Mouse (Mus musculus): Measurements from ENCODE around the gene Cpne2.
A peak's percentile ranks its signal among the peaks of the same experiment; 100 is the strongest.

Cpne2 gene

DNA sequence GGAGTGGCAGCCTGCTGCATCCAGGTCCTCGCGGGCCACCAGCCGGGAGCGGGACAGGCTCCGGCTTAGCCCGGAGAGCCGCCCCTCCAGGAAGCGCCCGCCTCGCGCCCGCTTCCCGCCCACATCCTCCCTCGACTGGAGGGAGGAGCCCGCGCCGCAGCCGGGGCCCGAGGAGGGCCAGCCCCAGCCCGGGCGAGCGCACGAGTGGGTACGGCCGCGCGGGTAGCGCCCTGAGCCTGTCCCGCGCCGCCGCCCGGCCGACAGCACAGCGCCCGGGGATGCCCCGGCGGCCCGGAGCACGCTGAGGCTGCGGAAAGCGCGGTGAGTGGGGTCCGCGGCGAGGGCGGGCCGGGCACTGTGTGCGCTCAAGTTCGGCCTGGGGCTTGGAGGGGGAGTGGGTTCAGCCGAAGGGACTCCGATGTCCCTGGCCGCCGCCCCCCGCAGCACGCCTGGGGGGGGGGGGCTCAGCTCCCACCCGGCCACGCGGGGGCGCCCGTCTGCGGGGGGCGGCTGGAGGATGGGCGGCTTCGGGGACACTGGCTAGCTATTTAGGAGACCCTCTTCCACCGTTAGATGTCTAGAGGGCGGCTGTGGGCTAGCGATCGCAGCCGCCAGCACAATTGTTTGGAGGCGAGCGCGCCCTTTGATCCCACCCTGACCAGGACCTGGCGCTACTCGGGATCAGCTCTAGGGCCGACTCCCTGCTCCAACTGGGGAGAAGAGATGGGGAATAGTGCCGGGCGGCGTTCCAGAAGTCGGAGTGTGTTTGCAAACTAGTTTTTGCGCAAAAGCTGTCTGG lies at the start of gene Cpne2:
TSS of gene Cpne2 (plus strand) at position 118 of the 799 bp plus-strand sequence.
- peak; percentile 70 to 84 for DNase-seq (ENCODE audit: low spot score in 2 of 2)

DNA sequence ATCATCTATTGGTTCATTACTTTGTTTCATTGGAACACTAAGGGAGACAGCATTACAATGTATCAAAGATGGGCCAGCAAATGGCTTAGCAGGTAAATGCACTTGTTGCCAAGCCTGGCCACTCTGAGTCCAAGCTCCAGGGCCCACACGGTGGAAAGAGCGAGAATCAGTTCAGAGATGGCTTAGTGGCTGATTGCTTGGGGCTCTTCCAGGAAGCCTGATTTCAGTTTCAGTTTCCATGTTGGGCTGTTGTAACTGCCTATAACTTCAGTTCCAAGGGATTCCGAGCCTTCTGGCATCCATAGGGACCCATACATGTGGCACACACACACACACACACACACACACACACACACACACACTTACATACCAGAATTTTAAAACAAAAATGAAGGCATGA lies 47.5 kb upstream of the Cpne2 start:
- peak; percentile 13 to 31 for DNase-seq (ENCODE audit: low spot score in 2 of 2)

DNA sequence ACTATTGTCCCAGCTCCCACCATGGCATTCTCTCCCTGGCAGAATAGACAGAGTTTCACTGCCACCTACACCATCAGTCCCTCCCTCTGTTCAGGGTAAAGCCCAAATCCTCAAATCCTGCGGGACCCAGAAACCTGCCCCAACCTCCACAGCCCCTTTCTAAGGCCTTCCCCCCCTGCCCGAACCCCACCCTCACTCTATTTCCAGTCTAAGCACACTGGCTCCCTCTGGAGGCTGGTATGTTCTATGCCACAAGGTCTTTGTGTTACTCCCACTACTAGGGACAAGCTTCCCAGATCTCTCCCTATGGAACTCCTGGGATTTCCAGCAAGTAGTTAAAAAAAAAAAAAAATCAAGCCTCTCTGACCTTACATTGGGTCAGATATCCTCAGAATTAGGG lies 46.9 kb upstream of the Cpne2 start:
- DNase-seq (ENCODE audit: low spot score in 2 of 2) = peak; percentile 58 to 65

DNA sequence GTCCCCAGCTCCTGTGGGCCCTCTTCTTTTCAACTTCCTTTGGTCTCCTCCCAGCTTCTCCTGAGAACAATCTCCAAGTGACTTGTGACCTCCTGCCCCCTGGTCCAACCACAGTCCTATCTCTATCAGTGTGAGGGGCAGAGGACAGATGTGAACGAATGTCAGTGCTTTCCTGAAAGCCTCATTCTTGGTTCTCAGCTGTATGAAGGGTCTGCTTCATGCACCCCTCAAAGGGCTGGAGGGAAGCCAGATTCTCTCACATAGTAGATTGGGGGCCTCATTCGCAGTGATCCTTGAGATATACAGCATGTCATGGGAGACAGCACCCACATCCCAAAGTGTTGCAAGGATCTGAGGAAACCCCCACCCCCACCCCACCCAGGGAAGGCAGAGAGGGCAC lies 44.8 kb upstream of the Cpne2 start:
- DNase-seq (ENCODE audit: low spot score in 2 of 2) = no peak

DNA sequence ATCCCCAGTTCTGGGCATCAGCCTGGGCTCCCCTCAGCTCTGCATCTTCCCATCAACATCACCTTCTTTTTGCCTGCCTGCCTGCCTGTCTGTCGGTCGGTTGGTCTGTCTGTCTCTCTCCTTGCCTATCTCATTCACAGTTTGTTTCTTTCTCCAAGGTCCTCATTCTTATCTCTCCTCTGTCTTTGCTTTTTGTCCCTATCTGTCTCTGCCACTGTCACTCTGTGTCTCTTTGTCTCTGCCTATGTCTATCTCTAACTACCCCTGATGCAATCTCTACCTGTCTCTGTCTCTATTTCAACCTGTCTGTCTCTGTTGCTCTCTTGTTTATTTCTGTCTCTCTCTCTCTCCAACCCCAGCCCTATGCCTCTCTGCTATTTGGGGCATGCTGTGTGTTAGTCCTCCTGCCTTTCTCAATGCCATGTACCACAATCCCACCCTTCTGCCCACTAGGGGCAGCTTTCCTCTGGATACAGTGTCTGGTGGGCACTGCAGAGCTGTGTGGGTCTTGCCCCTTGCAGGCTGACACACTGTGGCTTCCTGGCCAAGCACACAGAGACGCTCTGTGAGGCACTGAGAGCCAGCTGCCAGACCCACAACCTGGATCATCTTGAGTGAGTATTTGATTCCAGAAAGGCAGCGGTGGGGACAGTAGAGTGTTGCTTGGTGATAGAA lies 42.8 kb upstream of the Cpne2 start:
- DNase-seq (ENCODE audit: low spot score in 2 of 2) = no peak

DNA sequence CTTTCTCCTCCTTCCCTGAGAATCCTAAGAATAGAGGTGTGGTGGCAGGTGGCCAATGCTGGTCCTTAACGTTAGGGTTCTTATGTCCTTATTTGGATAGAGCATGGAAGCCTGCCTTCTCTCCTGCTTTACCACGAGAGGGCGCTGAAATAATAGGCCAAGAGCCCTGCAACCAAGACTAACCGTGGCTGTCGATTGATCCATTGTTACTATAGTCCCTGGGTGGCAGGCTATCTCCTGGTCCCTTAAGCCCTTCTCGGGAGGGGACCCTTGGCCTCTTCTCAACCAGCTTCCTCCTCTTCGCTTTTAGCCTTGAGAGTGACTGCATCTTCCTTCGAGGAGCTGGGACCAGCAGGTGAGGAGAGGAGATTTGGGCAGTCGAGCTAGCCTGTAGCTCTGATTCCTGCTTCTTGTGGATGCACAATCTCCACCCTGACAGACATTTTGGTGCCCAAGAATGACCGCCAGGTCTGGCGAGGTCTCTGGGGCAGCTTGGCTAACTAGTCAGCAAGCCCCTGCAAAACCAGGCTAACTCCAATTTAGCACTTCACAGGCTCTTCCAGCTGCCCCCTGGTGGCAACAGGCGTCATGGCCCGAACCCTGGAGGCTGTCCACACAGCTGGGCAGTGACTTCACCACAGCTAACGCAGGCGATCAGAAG lies 40.6 kb upstream of the Cpne2 start:
- peak; percentile 51 to 77 for DNase-seq (ENCODE audit: low spot score in 2 of 2)

DNA sequence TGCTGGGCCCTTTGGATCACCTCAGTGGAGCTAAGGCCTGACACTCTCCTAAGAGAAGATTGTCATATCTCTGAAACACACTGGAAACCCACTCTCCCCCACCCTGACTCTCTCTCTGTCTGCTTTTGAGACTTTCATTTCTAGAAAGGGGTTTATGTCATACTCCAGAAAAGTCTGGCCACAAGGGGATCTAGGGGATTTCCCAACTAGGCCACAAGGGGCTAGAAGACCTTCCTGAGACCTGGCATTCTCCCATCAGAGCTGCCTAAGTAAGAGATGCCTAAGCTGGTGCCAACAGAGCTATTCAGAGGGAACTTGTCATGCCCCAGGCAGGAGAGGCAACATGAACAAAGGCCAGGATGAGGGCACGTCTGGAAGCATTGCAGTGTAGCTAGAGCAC lies 39.5 kb upstream of the Cpne2 start:
- DNase-seq (ENCODE audit: low spot score in 2 of 2) = no peak

DNA sequence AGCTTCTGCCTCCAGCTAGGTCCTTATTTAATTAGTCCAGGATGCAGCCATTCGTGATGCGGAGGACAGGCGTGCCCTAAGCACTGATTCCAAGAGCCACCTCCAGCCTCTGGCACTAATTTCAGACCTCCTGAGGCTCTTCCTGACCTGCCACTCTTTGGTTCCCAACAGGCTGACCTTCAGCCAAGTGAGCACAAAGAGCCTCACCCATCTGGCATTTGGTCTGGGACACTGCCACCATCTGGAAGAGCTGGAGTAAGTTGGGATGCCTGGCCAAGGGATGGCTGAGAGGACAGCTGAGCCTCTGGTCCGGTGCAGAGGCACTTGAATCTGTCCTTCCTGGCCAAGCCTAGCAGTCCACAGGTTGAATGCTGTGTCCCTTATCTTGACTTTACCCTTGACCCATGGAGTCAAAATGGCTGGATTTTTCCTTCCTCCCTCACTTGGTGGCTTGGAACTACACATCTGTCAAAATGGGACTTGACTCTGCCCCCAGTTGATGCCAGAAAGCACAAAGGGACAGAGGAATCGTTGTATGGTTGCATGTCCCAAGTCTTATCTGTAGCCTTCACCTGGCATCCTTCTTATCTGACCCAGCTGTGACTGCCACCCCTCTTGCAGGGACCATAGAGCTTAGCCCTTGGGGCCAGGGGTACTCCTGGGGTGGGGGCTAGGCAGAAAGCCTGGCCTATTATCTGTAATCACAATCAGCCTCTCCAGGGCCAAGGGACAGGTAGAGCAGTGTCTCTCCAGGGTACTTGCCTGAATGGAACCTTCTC lies 17.2 kb upstream of the Cpne2 start:
- no peak for DNase-seq (ENCODE audit: low spot score in 2 of 2)

DNA sequence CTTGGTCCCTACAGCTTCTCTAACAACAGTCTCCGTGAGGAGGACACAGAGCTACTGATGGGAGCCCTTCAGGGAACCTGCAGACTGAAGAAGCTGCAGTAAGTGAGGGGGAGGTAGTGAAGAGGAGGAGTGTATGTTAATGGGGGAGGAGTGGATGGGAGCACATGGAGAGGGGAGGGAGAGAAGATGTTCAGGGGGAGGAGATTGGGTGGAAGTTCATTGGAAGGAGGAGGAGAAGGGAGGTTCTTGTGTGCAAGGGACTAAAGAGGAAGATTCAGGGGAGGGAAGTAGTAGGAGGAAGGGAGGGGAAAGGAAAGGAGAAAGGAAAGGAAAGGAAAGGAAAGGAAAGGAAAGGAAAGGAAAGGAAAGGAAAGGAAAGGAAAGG lies 16.6 kb upstream of the Cpne2 start:
- DNase-seq (ENCODE audit: low spot score in 2 of 2) = no peak

DNA sequence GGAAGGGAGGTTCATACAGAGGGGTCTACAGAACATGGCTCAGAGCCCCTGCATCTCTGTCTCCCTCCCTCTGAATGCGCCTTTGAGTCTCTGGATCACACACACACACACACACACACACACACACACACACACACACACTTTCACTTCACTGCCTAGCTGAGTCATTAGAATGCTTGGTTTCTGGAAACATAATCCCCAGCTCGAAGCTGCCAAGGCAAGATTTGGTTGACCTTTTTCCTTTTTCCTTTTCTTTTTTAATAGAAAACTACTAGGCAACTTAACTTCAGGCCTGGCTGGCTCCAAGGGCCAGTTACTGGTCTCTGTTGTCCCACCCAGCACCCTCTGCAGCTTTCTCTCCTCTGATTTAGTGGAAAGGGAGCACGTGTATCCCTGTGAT lies 16.0 kb upstream of the Cpne2 start:
- peak in 1 of 2 experiments; percentile 26 for DNase-seq (ENCODE audit: low spot score in 2 of 2)

DNA sequence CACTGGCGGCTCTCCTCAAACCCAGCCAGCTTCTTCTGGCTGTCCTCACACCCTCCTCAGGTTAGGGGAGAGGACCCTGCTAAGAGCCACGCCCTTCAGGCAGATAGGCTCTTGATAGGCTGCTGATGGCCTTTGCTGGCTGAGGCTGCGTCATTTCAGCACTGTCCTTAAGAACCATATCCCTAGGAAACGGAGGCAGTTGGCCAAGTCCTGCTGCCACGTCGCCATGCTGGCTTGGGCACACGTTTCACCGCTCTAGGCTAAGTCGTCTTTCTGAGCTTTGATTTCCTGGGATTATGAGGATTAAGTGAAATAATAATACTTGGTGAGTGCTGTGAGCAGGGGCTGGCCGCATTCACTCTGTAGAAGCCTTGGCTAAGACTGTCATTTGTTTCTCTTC lies 14.5 kb upstream of the Cpne2 start:
- DNase-seq (ENCODE audit: low spot score in 2 of 2) = no peak

DNA sequence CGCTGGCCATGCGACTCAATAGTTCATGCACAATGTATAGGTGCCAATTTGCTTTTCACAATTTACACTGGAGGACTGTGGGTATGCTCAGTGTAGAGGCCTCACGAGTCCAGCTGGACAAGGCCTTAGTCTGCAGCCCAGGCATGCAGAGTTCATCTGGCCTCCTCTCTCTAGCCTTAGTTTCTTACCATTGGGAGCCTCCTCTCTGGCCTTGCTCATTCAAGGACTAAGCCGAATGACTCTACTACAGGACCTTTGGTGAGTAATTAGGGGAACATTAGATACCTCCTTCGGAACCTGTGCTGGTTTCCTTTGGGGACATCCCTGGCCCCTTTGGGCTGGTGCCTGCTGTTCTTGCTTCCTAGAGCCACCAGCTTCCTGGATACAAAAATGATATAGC lies 13.8 kb upstream of the Cpne2 start:
- DNase-seq (ENCODE audit: low spot score in 2 of 2) = no peak

DNA sequence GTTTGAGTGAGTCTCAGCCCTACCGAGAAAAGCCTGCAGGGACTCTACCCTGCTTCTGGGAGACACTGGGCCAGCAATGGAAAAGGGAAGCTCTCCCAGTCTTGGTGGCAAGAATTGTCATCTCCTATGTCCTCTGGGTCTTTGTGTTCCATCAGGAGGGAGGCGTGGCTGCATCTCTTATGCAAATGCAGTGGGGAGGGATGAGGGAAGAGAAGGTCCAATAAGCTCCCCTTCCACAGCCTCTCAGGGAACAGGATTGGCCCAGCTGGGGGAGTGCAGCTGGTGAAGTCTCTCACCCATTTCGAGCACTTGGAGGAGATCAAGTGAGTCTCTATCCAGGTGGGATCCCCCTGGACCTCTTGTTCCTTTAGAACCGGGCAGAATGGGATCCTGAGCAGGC lies 11.3 kb upstream of the Cpne2 start:
- no peak for DNase-seq (ENCODE audit: low spot score in 2 of 2)

DNA sequence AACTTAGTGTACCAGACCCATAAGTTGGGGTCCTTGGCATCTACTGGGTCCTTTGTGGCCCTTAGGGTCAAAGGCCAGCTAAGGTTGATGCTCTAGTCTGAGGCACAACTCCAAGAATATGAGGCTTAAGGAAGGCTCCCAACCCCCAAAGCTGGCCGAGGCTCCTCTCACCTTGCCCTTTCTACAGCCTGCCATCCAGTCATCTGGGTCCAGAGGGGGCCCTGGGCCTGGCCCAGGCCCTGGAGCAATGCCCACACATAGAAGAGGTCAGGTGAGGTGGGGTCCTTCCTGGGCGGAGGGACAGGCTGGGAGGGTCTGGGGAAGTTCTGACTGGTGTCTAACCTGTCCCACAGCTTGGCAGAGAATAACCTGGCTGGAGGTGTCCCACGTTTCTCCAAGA lies 10.3 kb upstream of the Cpne2 start:
- no peak for DNase-seq (ENCODE audit: low spot score in 2 of 2)

DNA sequence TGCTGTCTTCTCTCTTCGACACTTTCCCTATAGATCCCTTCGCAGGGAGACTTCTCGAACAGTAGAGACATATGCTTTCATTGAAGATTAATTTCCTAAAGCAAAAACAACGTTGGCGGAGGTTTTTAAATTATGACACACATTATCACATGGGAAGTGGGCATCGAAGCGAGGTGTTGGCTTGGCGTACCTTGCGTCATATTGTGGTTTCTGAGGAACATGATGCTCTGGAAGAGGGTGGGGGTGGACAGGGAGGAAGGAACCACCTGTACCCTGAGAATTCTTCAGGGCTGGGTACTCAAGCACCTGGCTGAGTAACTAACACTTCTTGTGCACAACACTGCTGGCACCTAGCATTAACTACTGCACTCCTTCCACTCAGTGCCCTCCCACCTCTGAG lies 8.2 kb upstream of the Cpne2 start:
- no peak for DNase-seq (ENCODE audit: low spot score in 2 of 2)

DNA sequence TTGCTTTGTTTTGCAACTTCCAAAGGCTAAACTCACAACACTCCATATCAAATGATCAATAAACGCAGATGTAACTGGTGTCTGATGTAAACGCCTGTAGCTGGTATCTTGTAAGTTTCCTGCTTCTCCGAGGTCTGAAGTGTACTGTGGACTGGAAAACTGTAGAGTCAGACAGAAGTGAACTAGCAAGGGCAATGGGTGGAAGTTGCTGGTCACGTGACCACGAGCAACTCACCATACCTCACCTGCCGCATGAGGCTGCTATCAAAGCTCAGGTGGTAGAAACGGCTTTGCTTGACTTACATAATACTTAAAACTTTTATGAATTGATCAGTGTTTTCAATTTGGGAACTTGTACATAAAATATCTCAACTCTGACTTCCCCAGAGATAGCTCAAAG lies 5.6 kb upstream of the Cpne2 start:
- DNase-seq (ENCODE audit: low spot score in 2 of 2) = no peak

DNA sequence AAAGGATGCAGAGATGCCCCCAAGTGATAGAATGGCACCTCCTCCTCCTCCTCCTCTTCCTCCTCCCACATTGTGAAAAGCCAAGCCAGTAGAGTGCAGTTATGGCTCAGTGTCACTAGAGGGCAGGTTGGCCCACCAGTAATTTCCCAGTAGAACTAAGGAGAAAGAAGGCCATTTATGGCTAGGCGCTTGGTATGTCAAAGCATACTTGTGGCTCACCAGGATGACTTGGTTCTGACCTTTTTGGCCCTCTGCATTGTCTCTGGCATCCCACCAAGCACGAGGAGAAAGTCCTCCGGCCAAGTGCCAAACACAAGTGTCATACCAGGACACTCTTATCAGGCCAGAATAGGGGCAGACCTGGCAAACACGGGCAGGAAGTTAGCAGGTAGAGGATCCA lies 4.5 kb upstream of the Cpne2 start:
- peak; percentile 41 to 55 for DNase-seq (ENCODE audit: low spot score in 2 of 2)

DNA sequence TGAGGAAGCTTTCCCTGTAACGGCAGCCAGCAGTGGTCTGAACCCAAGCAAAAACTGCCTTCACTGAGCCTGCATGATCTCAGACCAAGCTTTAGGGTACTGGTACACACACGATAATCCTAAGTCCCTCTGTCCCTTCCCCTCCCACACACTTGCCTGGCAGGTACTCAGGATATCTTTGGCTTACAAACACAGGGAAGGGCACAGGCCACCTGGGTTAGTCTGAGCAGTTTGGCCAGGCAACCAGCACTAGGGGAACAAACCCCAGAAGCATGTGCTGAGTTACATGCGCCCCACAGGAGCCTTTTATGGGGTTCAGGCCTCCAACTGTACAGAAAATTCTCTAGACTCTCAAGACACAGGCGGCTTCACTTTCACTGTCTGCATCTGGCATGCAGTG lies 2.9 kb upstream of the Cpne2 start:
- DNase-seq (ENCODE audit: low spot score in 2 of 2) = no peak

DNA sequence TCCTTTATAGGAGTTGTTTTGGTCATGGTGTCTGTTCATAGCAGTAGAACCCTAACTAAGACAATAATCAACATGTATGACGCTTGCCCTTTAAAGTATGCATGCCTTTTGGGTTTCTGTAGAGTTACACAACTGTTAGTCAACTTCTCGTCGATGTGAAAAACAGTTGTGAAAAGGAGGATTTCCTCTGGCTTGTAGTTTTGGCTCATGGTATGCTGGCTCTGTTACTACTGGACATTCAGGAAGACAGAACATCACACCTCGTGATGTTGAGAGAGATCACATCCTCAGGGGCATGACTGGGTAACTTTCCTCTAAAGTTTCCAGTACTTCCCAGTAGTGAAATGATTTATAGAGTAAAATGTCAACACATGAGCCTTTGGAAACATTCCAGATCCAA lies 2.1 kb upstream of the Cpne2 start:
- DNase-seq (ENCODE audit: low spot score in 2 of 2) = no peak

DNA sequence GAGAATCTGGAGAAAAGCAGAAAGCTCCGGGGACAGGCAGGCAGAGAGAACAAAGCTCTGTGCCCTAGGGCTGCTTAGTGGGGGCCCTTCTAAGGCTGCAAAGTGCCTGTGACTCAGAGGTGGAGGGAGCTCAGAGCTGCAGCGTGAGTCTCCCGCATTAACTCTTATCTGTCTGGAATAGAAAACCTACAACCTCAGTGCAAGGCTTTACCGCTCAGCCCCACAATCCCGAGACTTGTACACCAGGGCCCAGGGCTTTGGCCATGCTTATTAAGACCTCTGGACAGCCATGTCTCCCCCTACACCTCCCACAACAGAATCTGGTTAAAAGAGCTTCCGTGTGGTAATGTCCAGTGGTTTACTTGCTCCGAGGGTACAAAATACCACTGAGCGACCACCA lies 790 bp upstream of the Cpne2 start:
- DNase-seq (ENCODE audit: low spot score in 2 of 2) = no peak

DNA sequence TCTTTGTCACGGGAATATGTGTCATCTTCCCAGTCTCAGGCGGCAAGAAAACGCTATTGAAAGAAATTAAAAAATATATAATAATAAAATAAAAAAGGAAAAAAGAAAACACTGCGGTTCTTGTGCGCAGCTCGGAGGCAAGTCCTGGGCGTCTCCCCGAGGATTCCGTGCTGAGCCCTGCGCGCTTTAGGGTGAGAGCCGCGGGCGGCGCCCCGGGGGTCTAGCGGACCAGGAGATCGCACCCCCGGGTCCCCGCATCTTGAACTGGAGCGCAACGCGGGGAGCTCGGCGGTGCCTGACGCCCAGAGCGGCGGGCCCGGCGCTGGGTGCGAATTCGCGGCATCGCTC lies 291 bp upstream of the Cpne2 start:
- DNase-seq (ENCODE audit: low spot score in 2 of 2) = no peak

DNA sequence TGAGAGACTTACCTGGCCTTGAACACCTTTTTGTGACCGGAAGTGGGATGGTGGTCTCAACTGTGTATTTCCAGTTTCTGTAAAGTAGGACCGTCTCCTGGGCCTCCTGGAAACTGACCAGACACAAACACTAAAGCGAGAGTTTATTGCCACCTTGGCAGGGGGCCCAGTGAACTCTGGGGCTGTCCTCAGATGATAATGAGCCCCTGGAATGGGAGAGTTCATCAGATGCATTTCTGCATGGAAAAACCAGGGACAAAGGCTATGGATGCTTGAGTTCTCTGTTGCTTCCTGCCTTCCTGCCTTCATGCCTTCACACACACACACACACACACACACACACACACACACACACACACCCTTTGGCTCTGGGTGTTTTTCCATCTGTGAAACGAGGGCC lies 1.8 kb downstream of the Cpne2 start:
- DNase-seq (ENCODE audit: low spot score in 2 of 2) = no peak
